Mouse (Mus musculus) spleen, postnatal 14 days (tissue): ENCODE measurements around the gene Cdkl3.
"Not testable (repeated sequence)": the region's sequence is repeated elsewhere in the genome, so short reads cannot be mapped to it uniquely, and the experiment has no call there.

Experiments used
- DNase-seq, 2 experiments: peaks; one replicate each; pipeline ENCODE4 v3.0.0; 2021 to 2022; ENCODE audit warnings: low spot score in 2 of 2

Gene Cdkl3

DNA sequence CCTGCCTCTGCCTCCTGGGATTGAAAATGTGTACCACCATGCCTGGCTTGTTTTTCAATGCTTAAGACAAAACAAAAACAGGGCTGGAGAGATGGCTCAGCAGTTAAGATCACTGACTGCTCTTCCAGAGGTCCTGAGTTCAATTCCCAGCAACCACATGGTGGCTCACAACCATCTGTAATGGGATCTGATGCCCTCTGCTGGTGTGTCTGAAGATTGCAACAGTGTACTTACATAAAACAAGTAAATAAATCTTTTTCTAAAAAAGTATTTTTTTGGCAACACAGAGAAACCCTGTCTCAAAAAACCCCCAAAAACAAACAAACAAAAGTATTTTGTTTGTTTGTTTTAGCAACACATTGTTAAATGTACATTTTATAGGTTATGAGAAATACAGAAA is 116.4 kb downstream of the Cdkl3 start:
- DNase-seq = not testable (repeated sequence)

DNA sequence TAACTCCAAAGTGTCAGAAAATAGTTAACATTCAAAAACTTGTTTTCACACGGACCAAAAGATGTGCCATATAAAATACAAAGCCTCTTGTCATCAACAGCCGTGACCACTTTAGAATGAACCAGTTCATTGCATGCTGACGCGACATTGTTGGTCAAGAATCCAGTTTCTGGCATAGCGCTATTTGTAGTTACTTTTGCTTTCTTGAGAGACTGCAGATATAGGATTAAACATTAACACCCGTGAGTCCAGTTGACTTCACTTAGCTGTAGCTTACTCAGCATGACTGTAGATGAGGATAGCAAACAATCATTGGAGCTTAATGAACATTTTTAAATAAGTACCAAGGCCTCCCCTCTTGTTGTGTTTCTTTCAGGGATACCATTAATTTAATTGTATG is 118.0 kb downstream of the Cdkl3 start:
- DNase-seq = no peak

DNA sequence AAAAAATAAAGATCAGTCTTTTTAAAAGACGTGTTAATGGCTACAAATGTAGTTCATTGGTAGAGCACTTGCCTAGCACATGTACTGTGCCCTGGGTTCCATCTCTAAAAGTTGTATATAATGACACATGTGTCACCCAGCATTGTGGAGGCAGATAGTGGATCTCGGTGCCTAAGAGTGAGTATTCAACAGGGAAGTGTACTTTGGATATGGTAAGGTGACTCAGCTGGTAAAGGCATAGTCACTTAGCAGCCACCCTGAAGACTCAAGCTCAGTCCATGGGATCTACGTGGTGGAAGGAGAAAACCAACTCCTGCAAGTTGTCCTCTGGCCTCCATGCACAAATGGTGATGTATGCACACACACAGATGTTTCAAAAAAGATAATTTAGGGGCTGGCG is 120.4 kb downstream of the Cdkl3 start:
- DNase-seq = no peak

DNA sequence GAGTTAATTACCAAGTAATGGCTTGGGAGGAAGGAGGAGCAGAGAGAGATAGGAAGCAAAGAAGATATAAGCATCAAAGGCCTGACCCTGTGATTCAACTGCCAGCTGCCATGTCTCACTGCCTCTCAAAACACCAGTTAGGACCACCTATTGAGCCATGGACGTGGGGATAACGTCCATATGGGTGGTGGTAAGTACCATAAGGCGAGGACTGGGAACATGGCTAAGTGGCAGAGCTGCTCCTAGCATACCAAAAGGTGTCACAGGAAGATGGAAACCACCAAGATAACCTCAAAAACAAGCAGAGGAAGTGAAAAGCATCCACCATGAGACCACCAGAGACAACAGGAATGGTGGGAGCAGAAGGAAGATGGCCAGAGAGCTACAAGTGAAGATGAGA is 123.1 kb downstream of the Cdkl3 start:
- DNase-seq = no peak

DNA sequence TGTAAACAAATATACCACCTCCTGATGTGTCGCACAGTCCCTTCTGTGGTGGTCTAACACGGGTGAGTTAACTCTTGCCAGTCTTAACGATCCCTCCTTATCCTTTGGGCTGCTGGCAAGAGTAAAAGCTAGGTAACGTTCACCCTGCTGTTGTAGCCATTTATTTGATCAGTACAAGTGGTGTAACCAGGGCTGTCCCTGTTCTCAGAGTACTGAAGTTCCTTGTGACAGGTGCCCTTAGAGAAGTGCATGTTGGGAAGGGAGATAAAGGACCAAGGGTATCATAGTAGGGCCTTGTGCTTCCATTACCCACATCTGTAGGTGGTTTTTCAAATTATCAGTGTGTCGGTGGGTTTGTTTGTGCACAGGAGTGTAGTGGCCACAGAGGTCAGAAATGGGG is 123.7 kb downstream of the Cdkl3 start:
- no peak for DNase-seq

DNA sequence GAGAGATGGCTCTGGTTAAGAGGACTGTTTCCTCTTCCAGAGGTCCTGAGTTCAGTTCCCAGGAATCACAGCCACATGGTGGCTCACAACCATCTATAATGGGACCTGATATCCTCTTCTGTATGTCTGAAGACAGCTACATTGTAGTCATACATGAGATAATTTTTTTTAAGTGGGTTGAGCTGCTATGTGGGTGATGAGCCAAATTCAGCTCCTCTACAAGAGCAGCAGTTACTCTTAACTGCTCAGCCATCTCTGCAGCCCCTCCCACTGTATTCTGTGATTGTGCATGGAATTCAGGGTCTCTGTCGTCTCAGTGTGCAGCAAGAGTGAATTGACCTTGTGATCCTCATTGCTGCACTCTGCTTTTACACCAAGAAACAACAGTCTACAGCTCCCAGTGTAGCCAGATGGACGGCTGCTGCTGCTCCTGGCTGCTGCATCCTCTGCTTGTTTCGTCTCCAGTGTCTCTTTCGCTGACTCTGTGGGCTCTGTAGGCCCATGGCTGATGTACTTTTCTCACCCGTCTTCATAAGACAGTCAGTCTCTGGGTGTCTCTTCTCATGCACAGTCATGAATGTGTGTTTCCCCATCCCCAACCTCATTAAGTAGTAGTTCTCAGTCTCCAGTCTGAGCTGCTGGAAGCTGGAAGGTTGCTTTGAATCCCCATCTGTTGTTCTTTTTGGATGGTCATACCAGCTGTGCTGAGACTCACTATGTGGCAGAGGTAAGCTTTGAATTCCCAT is 124.5 kb downstream of the Cdkl3 start:
- DNase-seq = no peak

DNA sequence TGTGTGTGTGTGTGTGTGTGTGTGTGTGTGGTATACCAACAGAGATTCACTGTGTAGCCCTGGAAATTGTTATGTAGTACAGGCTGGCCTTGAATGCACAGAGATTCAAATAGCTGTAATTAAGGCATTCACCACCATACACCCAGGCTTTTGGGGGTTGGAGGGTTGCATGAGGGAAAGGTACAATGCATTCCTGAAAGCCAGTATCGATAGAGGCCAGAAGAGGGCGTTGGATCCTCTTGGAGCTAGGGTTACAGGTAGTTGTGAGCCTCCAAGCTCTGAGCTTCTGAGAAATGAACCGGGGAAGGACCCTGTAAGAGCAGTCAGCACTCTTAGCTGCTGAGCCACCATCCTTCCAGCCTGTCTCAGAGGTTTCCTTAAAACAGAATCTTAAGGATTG is 125.2 kb downstream of the Cdkl3 start:
- DNase-seq = no peak

DNA sequence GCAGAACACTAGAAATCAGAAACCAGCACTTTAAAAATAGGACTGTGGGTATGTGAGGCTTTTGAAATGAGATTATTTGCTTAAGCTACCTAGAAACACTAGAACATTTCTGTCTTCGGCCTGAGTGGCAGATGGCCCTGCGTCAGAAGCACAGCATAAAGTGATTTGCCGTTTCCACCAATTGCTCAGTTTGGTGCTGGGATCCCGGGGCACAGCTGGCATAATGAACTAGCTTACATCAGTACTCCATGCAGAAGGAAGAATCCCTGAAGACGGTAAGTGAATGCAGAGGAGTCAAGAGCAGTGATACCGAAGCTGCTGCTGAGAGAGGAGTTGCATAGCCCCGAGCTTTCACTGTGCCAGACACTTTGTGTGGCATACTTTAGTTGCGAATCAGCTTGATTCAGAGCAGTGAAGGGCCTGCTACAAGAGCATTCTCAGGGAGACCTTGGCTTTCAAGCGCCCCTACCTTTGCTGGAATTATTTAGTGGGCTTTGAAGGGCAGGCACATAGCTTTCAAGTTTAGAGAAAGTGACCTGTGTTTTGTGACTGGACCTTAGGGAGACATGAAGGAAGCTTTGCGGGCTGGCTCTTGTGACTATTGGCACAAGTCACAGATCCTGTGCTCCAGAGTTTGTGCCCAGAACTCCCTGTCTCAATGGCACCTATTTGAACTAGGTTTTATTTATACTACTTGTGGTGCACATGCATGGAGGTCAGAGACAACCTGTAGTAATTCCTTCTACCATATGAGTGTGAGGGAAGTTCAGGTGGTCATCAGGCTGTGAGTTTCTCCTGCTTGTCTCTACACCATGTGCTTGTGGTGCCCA is 125.8 kb downstream of the Cdkl3 start:
- DNase-seq = no peak

DNA sequence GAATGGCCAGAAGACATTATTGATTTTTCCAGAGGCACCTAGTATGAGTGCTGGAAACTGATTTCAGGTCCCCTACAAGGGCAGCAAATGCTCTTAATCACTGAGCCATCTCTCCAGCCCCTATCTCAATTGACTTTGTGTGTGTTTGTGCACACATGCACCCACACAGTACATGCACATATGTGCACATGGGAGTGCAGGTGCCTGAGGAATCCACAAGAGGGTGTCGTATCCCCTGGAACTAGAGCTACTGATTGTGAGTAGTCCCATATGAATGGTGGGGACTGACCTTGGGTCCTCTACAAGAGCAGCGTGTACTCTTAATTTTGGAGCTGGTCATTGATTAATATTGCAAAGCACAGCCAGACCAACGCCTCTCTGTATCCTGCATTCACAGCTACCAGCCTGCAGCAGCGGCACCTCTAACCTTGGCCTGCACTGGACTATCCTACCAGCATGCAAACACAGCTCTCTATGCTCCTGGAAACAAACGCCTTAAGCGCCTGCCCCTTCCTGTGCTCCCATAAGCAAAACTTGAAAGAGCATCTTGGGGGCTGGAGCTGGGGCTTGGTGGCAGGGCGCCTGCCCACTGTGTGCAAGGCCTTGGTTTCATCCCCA is 126.5 kb downstream of the Cdkl3 start:
- DNase-seq = no peak
